Mouse (Mus musculus) hindbrain, postnatal 0 days (tissue): ENCODE results near the gene Sh3gl1. TPM values are rescaled to one million over a fixed set of nuclear protein-coding genes. Genes with fewer than 3 reads are reported as not detected.
A peak's percentile ranks its signal among the peaks of the same experiment; 100 is the strongest.

Experiments
- ATAC-seq: fragments of 200-750 bp; cut with Nextera tagmentation; 2 replicates; pipeline ENCODE4 v1.8.0; 2017; ENCODE audit warnings: mild to moderate bottlenecking, moderate TSS enrichment, moderate library complexity
- DNase-seq: peaks from one replicate; pipeline ENCODE4 v3.0.0-alpha.2; 2015; ENCODE audit warnings: low spot score
- H3K27ac ChIP-seq: fragments of 300-500 bp; sonication (generic); 2 replicates; pipeline ENCODE4 v1.5.1; 2014; ENCODE audit warnings: mild to moderate bottlenecking
- H3K27me3 ChIP-seq: fragments of 300-500 bp; sonication (generic); 2 replicates; pipeline ENCODE4 v1.6.1; 2014; ENCODE audit warnings: low read length, mixed read lengths; ENCODE audit not compliant: insufficient read depth
- H3K36me3 ChIP-seq: fragments of 300-500 bp; sonication (generic); 2 replicates; pipeline ENCODE4 v1.6.1; 2014; ENCODE audit warnings: low read length, mixed read lengths; ENCODE audit not compliant: insufficient read depth
- H3K4me1 ChIP-seq: fragments of 300-500 bp; sonication (generic); 2 replicates; pipeline ENCODE4 v1.6.1; 2014; ENCODE audit warnings: antibody characterized with exemption, low read length, mixed read lengths; ENCODE audit not compliant: insufficient read depth
- H3K4me2 ChIP-seq: fragments of 300-500 bp; sonication (generic); 2 replicates; pipeline ENCODE4 v1.6.1; 2014; ENCODE audit warnings: low read depth, mild to moderate bottlenecking, low read length, moderate library complexity, mixed read lengths
- H3K4me3 ChIP-seq: fragments of 300-500 bp; sonication (generic); 2 replicates; pipeline ENCODE4 v1.5.1; 2014; ENCODE audit warnings: low read length
- H3K9ac ChIP-seq: fragments of 300-500 bp; sonication (generic); replicated peaks from 2 replicates; pipeline ENCODE4 v1.6.1; 2014; ENCODE audit warnings: mild to moderate bottlenecking, low read length, moderate library complexity, mixed read lengths
- H3K9me3 ChIP-seq: fragments of 300-500 bp; sonication (generic); 2 replicates; pipeline ENCODE4 v1.6.1; 2016; ENCODE audit warnings: low read length, mixed read lengths
- CTCF ChIP-seq: IDR thresholded peaks from 2 replicates; pipeline ENCODE4 v1.5.1; 2016; ENCODE audit warnings: antibody characterized with exemption, control low read depth, low read depth
- WGBS: fragments of 180-500 bp; shearing (Covaris S2); extraction: QIAGEN DNeasy Blood & Tissue Kit; methylation state at CpG from one replicate; pipeline ENCODE4 v1.1.7; 2014; 5-methylcytosine and 5-hydroxymethylcytosine counted together
- polyA plus RNA-seq: library from polyadenylated mRNA; unstranded; fragments of >200 nt; fragmentation: Nextera tagmentation; extraction: Ambion mirVana; gene quantifications from 2 replicates; pipeline ENCODE4 v1.2.1, GENCODE M21; 2015
- total RNA-seq: library from RNA; depleted of rRNA; stranded (reverse); fragments of >200 nt; gene quantifications from 2 replicates; pipeline ENCODE4 v1.2.3, GENCODE M21; 2014

Sh3gl1 gene
- total and polyA plus RNA-seq, 2 experiments from 2014 or later: 79.5 to 84.5 TPM

DNA sequence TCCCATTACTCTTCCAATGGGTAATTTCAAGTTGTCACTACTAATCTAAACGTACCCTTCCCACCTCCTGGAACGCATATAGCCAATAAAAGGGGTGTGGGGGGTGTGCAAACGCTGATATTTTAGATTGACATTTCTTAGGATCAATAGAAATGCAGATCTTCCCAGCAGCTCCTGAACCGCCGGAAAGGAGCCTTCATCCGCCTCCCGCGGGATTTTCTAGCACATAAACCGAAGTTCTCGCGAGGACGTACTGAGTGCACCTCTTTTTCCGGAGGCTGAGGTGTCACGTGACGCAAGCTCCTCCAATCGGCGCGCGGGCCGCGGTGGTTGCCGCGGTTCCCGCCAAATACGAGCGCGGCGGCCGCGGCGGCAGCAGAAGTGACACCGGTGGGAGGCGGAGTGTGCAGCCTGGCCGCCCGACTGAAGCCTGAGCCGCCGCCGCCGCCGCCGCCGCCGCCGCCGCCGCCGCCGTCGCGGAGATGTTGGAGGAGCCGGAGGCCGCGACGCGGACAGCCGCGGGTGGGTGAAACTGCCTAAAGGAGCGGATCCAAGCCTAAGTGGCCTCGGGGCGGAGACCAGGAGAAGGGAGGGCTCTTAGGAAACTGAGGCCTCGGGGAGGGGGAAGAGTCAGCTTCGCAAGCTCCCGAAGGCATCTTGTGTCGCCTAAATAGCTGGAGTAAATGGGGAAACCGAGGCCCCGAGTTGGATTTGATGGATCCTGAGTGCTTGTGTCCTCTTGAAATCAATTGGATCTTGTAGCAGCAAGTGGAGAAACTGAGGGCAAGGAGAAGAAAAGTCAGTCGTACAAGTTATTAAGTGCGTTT, 3.8 kb upstream of the Sh3gl1 start, which contains the start of gene Chaf1a:
Gene Chaf1a, plus strand, starts transcription at position 410 of the 827 bp plus-strand sequence.
- under 1% methylated on average over 68 of the region's 68 CpGs for WGBS
- Histone ChIP-seq H3K27me3 (no peaks in the 10 kb centered on the region), H3K4me3 (peak within 1 kb of the TSS; percentile 76), H3K4me2 (peak within 1 kb of the TSS; percentile 94), H3K27ac (peak within 1 kb of the TSS; percentile 41; the same call in 1 of the 2 replicates), H3K4me1 (peaks cover 15% of the 10 kb centered on the region), H3K36me3 (no peaks in the 10 kb centered on the region), H3K9ac (peak within 1 kb of the TSS; percentile 64), H3K9me3 (no peaks in the 10 kb centered on the region)
- peak; percentile 100 for DNase-seq
- TF ChIP-seq CTCF: no peak
- peak; percentile 89 for ATAC-seq

DNA sequence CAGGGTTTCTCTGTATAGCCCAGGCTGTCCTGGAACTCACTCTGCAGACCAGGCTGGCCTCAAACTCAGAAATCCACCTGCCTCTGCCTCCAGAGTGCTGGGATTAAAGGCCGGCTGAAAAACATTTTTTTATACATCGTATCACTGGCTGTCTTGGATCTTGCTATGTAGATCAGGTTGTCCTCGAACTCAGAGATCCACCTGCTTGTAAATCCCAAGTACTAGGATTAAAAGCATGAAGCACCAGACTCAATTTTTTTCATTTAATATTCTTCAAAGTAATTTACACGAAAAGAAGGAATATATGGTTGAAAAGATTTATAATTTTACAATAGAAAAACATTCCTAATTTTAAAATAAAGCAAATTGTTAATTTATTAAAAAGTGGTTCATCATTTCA, 2.9 kb upstream of the Sh3gl1 start:
- 80% methylated on average over 4 of the region's 4 CpGs for WGBS

DNA sequence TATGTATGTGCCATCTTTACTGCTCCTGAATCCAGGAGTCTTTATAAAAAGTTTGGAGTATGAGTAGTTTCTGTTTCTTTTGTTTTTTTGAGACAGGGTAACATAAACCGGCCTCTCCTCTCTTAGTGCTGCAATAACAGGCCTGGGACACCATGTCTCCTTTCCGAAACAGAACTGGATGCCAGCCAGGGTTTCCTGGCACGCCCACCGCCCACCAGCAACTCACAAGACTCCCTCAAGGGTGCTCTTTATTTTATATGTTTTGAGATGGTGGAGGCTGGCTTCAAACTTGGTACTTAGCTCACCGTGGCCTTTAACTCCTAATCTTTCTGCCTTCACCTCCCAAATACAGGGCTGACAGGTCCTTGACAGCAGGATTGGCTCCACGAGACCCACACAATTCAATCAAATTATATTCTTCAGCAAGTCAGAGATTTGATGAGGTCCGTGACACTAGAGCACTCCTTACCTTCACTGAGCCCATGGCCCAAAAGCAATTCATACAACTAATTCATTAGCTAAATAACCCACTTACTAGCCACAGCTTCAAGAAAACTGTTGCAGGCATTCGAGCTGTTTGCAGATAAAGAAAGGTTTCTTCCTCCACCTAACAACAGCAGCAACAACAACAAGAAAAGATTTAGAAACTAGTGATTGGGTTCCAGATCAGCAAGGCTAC, 2.3 kb upstream of the Sh3gl1 start:
- peaks cover 16% of the 10 kb centered on the region for H3K4me1 ChIP-seq
- no peaks in the 10 kb centered on the region for H3K27me3 ChIP-seq
- H3K4me2 ChIP-seq: no peak overlapping the region
- WGBS: 82% methylated on average over 8 of the region's 8 CpGs
- 0 out of 2 replicates have a peak, but pooled peaks cover 2% of the 10 kb centered on the region for H3K36me3 ChIP-seq
- no peaks in the 10 kb centered on the region for H3K9me3 ChIP-seq
- H3K9ac ChIP-seq: no peak overlapping the region
- no peak for DNase-seq
- no peak for TF ChIP-seq CTCF
- H3K4me3 ChIP-seq: no peak overlapping the region
- no peak for ATAC-seq
- no peak overlapping the region for H3K27ac ChIP-seq

More for the DNA sequence above, 2.9 kb upstream of the Sh3gl1 start:
- Histone ChIP-seq H3K4me2 (peak overlapping the region; percentile 94; the same call in 1 of the 2 replicates), H3K9ac (no peak overlapping the region), H3K27me3 (no peaks in the 10 kb centered on the region), H3K4me1 (peaks cover 16% of the 10 kb centered on the region), H3K27ac (no peak overlapping the region), H3K4me3 (peak overlapping the region; percentile 76; the same call in 1 of the 2 replicates), H3K36me3 (no peaks in the 10 kb centered on the region), H3K9me3 (no peaks in the 10 kb centered on the region)
- DNase-seq: no peak
- no peak for ATAC-seq
- no peak for TF ChIP-seq CTCF

DNA sequence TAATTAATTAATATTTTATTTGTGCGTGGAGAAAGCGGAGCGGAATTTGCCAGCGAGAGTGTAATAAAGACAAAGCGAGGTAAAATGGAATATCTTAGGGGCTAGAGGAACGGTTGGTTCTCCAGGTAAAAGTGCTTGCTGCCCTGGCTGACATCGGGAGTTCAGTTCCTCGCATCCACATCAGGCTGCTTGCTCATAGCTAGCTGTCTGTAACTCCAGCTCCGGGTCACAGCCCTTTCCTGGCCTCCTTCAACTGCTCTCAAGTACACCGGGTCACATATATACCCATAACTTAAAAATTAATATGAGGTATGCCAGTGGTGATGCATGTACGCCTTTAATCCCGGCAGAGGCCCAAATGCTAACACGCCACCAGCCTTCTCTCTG, 459 bp upstream of the Sh3gl1 start:
- no peak for TF ChIP-seq CTCF
- peak overlapping the region; percentile 91 for H3K4me3 ChIP-seq
- H3K27me3 ChIP-seq: no peaks in the 10 kb centered on the region
- H3K36me3 ChIP-seq: 0 out of 2 replicates have a peak, but pooled peaks cover 6% of the 10 kb centered on the region
- H3K4me1 ChIP-seq: peaks cover 16% of the 10 kb centered on the region
- H3K9ac ChIP-seq: peak overlapping the region; percentile 28
- peak overlapping the region; percentile 49 for H3K4me2 ChIP-seq
- peak; percentile 15; the same call in 1 of the 2 replicates for ATAC-seq
- H3K27ac ChIP-seq: no peak overlapping the region
- WGBS: 37% methylated on average over 13 of the region's 13 CpGs
- no peaks in the 10 kb centered on the region for H3K9me3 ChIP-seq
- DNase-seq: no peak

DNA sequence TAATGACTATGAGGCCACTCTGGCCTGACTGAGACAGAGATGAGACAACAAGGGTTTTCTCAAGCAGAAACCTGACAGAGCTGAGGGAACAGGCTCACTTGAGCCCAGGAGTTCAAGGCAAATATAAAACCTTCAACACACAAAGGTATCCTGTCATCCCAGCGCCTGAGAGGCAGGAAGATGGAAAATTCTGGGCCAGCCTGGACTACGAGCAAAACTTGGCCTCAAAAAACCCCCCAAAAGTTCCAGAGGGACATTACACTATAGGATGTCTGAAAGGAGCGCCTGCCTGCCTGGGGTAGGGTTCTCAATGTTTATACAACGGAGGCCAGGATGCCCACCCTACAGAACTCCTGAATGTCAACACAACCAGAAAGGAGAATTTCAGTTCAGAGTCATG, 1.2 kb downstream of the Sh3gl1 start:
- Histone ChIP-seq H3K36me3 (peaks cover 6% of the 10 kb centered on the region; the same call in 1 of the 2 replicates), H3K27ac (no peak overlapping the region), H3K4me3 (peak overlapping the region; percentile 91; the same call in 1 of the 2 replicates), H3K9ac (peak overlapping the region; percentile 92), H3K4me2 (peak overlapping the region; percentile 58), H3K4me1 (peaks cover 13% of the 10 kb centered on the region), H3K9me3 (no peaks in the 10 kb centered on the region), H3K27me3 (no peaks in the 10 kb centered on the region)
- DNase-seq (no peak), ATAC-seq (no peak)
- TF ChIP-seq CTCF: no peak
- 83% methylated on average over 4 of the region's 4 CpGs for WGBS

DNA sequence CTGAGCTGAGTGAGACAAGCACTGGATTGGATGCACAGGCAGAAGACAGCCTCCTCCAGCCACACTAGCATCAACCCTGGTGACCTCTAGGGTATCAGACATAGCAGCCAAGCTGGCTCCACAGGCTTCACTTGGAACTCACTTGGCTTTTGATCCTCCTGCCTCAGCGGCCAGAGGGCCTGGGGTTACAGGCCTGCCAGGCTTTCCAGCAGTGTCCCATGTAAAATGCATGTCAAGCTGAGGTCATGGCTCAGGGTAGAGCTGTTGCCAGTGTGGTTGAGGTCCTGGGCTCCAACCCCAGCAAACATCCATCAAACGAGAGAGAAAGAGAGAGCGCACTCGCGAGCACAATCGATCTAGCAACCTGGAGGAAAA, 1.7 kb downstream of the Sh3gl1 start:
- peaks cover 6% of the 10 kb centered on the region; the same call in 1 of the 2 replicates for H3K36me3 ChIP-seq
- H3K27ac ChIP-seq: no peak overlapping the region
- H3K9me3 ChIP-seq: no peaks in the 10 kb centered on the region
- no peaks in the 10 kb centered on the region for H3K27me3 ChIP-seq
- DNase-seq: no peak
- peak overlapping the region; percentile 92; the same call in 1 of the 2 replicates for H3K9ac ChIP-seq
- no peak for ATAC-seq
- WGBS: 94% methylated on average over 6 of the region's 6 CpGs
- H3K4me3 ChIP-seq: no peak overlapping the region
- H3K4me1 ChIP-seq: peaks cover 13% of the 10 kb centered on the region
- peak overlapping the region; percentile 58; the same call in 1 of the 2 replicates for H3K4me2 ChIP-seq
- no peak for TF ChIP-seq CTCF
